Mouse (Mus musculus) midbrain, embryonic 10.5 days (tissue): ENCODE data around the gene Rpl29. TPM values are rescaled to one million over a fixed set of nuclear protein-coding genes. Genes with fewer than 3 reads are reported as not detected.
A peak's percentile ranks its signal among the peaks of the same experiment; 100 is the strongest.

Experiments
- DNase-seq: peaks from one replicate; pipeline ENCODE4 v3.0.0-alpha.2; 2017; ENCODE audit warnings: low spot score
- H3K27ac ChIP-seq: fragments of 300-500 bp; sonication (generic); replicated peaks from 2 replicates; pipeline ENCODE4 v1.5.1; 2016; ENCODE audit warnings: mild to moderate bottlenecking
- H3K27me3 ChIP-seq: fragments of 300-500 bp; sonication (generic); 2 replicates; pipeline ENCODE4 v1.6.1; 2016; ENCODE audit warnings: low read depth, mild to moderate bottlenecking; ENCODE audit not compliant: poor library complexity, severe bottlenecking
- H3K36me3 ChIP-seq: fragments of 300-500 bp; sonication (generic); 2 replicates; pipeline ENCODE4 v1.6.1; 2016; ENCODE audit warnings: mild to moderate bottlenecking, moderate library complexity
- H3K4me1 ChIP-seq: fragments of 300-500 bp; sonication (generic); 2 replicates; pipeline ENCODE4 v1.6.1; 2016
- H3K4me3 ChIP-seq: fragments of 300-500 bp; sonication (generic); 2 replicates; pipeline ENCODE4 v1.5.1; 2016; ENCODE audit warnings: mild to moderate bottlenecking, moderate library complexity
- H3K9me3 ChIP-seq: fragments of 300-500 bp; sonication (generic); replicated peaks from 2 replicates; pipeline ENCODE4 v1.6.1; 2016; ENCODE audit warnings: mild to moderate bottlenecking
- WGBS: fragments of 180-500 bp; shearing (Covaris S2); methylation state at CpG from one replicate; pipeline ENCODE4 v1.1.7; 2016; 5-methylcytosine and 5-hydroxymethylcytosine counted together
- polyA plus RNA-seq: library from polyadenylated mRNA; unstranded; fragments of >200 nt; fragmentation: Nextera tagmentation; extraction: Ambion mirVana; gene quantifications from 2 replicates; pipeline ENCODE4 v1.2.1, GENCODE M21; 2016

Rpl29 gene
- polyA plus RNA-seq, 1 experiment from 2014 or later: 1,015 TPM

DNA sequence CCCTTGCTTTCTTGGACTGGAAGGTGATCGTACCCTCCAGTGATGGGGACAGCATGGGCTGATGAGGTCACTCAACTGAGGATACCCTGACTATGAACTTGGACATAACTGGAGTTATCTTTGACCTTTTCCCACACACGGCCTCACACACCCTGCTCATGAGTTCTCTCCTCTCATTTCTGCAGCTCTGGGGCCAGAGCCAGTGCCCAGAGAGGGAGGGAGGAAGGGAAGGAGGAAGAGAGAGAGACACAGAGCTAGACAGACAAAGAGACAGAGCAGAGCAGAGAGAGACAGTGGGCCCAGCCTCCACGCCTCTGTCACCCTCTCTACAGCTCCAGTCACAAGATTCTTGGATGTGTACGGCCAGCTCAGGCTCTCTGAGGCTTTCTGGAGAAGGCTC lies 43.1 kb downstream of the Rpl29 start:
- H3K4me1 ChIP-seq: peaks cover 67% of the 10 kb centered on the region
- peaks cover 14% of the 10 kb centered on the region for H3K27me3 ChIP-seq
- no peaks in the 10 kb centered on the region for H3K36me3 ChIP-seq
- no peak for DNase-seq
- peak overlapping the region; percentile 56; the same call in 1 of the 2 replicates for H3K27ac ChIP-seq
- H3K4me3 ChIP-seq: no peak overlapping the region
- no peaks in the 10 kb centered on the region for H3K9me3 ChIP-seq
- WGBS: 71% methylated on average over 4 of the region's 4 CpGs

DNA sequence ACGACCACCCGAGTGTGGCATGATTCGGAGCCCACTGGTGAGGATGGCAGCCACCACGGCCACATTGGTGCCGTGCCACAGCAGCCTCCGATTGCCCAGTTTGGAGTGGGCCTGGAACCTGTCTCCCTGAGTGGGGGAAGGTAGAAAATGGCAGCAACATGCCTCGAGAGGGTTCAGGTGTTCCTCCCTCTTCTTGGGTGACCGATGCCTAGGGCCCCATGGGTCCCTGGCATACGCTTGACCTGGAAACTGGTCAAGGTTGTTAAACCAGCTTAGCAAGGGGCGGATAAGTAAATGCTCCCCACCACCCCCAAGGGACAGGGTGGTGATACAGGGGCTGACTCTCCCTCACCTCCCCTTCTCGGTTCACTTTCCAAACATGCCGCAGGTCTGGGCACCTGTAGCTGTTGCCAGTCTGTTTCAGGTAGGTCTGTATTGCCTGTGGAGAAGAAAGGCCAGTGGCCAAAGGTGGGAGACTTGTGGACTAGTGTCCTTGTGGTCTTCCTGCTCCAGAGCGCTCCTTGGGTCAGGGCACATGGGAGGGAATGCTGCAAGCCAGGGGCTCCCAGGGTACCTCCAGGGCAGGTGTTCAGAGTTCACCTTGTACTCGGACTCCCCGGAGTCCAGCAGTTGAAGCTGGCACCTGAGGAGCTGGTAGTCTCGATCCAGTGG lies 44.0 kb downstream of the Rpl29 start:
- H3K4me1 ChIP-seq: peaks cover 76% of the 10 kb centered on the region
- no peak overlapping the region for H3K27ac ChIP-seq
- 93% methylated on average over 16 of the region's 16 CpGs for WGBS
- DNase-seq: no peak
- H3K9me3 ChIP-seq: no peaks in the 10 kb centered on the region
- no peak overlapping the region for H3K4me3 ChIP-seq
- no peaks in the 10 kb centered on the region for H3K36me3 ChIP-seq
- peaks cover 14% of the 10 kb centered on the region for H3K27me3 ChIP-seq

DNA sequence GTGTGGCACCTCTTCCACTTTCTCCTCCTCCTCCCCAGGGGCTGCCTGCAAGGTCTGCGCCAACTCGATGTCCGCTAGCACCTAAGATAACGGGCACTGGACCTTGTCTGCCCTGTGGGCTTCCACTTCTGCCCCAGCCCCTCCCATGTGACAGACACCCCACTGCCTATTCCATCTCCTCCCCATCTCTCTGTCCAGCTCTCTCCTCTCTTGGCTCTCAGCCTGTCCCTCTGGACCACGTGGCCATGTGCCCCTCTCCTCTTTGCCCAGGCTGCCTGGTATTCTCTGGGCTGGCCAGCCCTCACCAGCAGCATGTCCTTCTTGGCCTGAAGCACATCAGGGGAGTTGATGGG lies 44.5 kb downstream of the Rpl29 start:
- Histone ChIP-seq H3K4me3 (no peak overlapping the region), H3K4me1 (peaks cover 79% of the 10 kb centered on the region), H3K27me3 (peaks cover 14% of the 10 kb centered on the region), H3K9me3 (no peaks in the 10 kb centered on the region), H3K36me3 (no peaks in the 10 kb centered on the region), H3K27ac (peak overlapping the region; percentile 84)
- no peak for DNase-seq
- WGBS: 76% methylated on average over 5 of the region's 5 CpGs

DNA sequence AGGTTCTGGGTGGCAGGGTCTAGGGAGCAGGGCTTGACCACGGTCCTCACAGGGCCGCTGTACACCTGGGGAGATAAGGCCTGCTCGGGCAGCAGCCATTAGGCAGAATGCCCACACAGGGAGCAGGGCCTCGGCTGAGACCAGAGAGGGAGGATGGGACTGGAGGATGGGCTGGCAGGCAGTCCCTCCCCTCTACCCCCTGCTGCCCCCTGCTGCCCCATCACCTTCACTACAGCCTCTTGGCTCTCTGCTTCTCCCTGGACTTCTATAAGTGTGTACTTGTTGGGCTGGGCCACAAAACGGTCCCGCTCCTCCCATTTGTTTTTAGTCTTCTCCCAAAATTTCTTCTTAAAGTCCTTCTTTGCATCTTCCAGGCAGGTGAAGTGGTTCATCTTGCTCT lies 45.2 kb downstream of the Rpl29 start:
- Histone ChIP-seq H3K27me3 (peaks cover 14% of the 10 kb centered on the region), H3K36me3 (peaks cover 6% of the 10 kb centered on the region), H3K4me1 (peaks cover 78% of the 10 kb centered on the region), H3K27ac (peak overlapping the region; percentile 84), H3K4me3 (peak overlapping the region; percentile 26), H3K9me3 (no peaks in the 10 kb centered on the region)
- peak; percentile 85 for DNase-seq
- 6% methylated on average over 6 of the region's 6 CpGs for WGBS

DNA sequence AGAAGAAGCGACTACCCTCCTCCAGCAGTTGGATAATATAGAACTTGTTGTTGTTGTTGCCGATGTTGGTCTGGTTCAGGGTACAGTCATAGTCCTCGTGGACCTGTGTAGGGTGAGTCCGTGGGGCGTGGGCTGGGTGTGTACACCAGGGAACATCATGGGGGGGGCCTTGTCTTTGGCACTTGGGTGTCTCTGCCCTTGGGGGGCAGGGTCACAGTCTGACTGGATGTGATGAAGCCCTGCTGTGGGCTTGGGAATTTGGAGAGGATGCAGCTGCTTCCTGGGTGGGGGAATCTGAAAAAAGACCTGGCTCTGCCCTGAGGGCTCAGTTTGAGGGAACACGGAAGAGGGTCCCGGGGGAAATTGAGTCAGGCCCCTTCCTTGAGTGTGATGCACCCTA lies 45.8 kb downstream of the Rpl29 start:
- Histone ChIP-seq H3K4me3 (peak overlapping the region; percentile 24; the same call in 1 of the 2 replicates), H3K4me1 (peaks cover 72% of the 10 kb centered on the region), H3K36me3 (peaks cover 12% of the 10 kb centered on the region), H3K27ac (peak overlapping the region; percentile 84), H3K9me3 (no peaks in the 10 kb centered on the region), H3K27me3 (peaks cover 14% of the 10 kb centered on the region)
- no peak for DNase-seq
- WGBS: 73% methylated on average over 7 of the region's 7 CpGs

DNA sequence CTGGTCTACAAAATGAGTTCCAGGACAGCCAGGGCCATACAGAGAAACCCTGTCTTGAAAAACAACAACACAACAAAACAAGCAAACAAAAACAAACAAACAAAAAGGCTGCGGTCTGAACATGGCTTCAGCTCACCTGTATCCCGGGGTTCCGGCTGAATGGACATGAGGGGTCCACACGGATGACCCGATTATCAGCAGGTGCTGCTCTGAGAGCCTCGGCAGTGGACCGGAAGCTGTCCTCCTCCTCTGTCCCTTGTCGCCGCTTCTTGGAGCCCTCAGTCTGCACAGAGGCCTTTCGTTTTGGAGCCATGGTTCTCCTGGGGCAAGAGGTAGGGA lies 46.4 kb downstream of the Rpl29 start, which contains the start of gene Rrp9:
TSS of gene Rrp9 (plus strand) at position 301 of the 339 bp plus-strand sequence.
- no peak for DNase-seq
- H3K27ac ChIP-seq: peak within 1 kb of the TSS; percentile 84
- peak within 1 kb of the TSS; percentile 84 for H3K4me3 ChIP-seq
- 92% methylated on average over 10 of the region's 10 CpGs for WGBS
- H3K4me1 ChIP-seq: peaks cover 72% of the 10 kb centered on the region
- H3K27me3 ChIP-seq: peaks cover 14% of the 10 kb centered on the region
- peaks cover 18% of the 10 kb centered on the region for H3K36me3 ChIP-seq
- H3K9me3 ChIP-seq: no peaks in the 10 kb centered on the region

DNA sequence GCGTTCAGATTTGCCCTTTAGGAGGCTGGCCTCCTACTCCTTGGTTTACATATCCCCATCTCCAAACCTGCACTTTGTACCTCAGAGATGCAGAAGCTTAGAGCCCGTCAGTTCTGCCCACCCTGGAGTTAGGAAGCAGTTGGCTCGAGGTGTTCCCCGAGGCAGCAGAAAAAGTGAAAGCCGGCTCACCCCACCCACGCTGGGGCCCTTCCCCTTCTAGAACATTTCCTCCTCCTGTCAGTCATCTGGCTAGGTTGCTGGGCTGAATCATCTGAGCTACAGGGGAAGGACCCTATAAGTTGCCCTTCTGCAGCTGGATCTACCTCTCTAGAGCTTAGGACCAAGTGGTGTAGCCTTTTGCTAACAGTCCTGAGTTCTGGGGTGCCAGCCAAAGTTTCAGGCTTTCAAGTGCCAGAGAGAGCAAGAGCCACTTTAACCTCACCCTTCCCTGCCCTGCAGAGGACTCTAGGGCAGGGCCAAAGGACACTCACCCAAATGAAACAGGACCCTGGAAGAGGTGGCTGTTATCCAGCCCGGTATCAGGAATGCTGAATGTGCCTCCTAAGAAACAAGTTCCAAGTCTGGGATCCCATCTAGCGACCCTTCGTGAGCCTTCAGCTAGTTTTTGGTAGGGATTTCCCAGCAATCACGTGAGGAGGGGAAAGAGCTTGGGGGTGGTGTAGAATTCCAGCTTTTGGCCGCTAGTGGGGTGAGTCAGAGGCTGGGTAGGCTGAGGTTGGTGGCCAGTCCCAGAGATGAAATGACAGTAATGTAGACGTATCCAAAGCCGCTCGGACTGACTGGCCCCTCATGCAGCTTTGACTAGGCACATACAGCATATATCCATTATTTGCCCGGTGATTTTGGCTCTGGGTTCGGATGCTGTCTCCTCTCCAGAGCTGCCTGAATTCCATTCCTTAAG lies 47.0 kb downstream of the Rpl29 start:
- H3K9me3 ChIP-seq: no peaks in the 10 kb centered on the region
- DNase-seq: no peak
- H3K27ac ChIP-seq: peak overlapping the region; percentile 80
- H3K4me3 ChIP-seq: peak overlapping the region; percentile 84
- H3K36me3 ChIP-seq: peaks cover 24% of the 10 kb centered on the region
- WGBS: 40% methylated on average over 16 of the region's 16 CpGs
- peaks cover 9% of the 10 kb centered on the region for H3K27me3 ChIP-seq
- peaks cover 70% of the 10 kb centered on the region for H3K4me1 ChIP-seq

DNA sequence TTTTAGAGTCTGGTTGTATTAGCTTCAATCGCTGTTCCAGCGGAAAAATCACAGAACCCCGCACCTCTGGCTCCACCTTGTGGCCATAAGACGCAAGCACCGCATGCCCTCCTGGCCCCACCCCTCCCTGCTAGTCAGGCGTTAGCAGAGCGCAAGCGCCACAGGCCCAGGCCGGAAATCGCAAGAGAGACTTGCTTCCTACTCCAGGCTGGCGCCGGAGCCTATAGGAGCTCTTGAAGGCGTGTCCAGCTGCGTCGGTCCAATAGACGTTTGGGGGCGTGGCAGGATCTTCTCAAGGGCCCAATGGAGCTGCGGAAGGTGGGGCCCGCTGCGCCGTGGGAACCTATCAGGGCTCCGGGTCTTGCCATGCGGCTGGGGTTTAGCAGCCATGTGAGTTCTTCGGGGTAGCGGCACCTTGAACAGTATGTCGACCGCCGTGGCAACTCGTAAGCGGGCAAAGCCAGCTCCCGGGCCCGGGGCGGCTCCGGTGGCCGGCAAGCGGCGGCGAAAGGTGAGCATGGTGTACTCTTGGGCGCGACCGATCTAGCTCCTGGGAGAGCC lies 47.8 kb downstream of the Rpl29 start, which contains the start of gene Parp3:
TSS of gene Parp3 (minus strand) at position 26 of the 561 bp plus-strand sequence.
- peak; percentile 99 for DNase-seq
- WGBS: under 1% methylated on average over 41 of the region's 41 CpGs
- H3K27me3 ChIP-seq: peaks cover 7% of the 10 kb centered on the region; the same call in 1 of the 2 replicates
- H3K36me3 ChIP-seq: peaks cover 31% of the 10 kb centered on the region
- H3K27ac ChIP-seq: peak within 1 kb of the TSS; percentile 80
- H3K4me3 ChIP-seq: peak within 1 kb of the TSS; percentile 84
- no peaks in the 10 kb centered on the region for H3K9me3 ChIP-seq
- H3K4me1 ChIP-seq: peaks cover 62% of the 10 kb centered on the region

DNA sequence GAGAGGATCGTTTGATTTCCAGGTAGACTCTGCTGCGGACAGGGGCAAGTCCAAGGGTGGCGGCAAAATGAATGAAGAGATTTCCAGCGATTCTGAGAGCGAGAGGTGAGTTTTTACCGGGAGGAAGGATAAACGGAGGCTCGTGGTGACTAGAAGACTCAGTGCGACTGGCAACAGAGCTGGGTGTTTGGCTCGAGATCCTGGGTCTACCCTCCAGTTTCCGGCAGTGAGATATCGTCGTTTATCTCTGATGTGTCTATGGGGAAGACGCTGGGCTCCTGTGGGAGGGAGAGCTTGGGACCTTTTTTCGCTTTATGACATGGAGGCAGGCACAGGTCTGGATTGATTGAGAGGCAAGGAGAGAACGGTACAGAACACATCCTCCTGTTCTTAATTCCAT lies 48.4 kb downstream of the Rpl29 start:
- H3K27ac ChIP-seq: peak overlapping the region; percentile 80
- H3K4me1 ChIP-seq: peaks cover 56% of the 10 kb centered on the region
- H3K27me3 ChIP-seq: peaks cover 7% of the 10 kb centered on the region; the same call in 1 of the 2 replicates
- WGBS: 9% methylated on average over 16 of the region's 16 CpGs
- H3K4me3 ChIP-seq: peak overlapping the region; percentile 84
- DNase-seq: no peak
- H3K36me3 ChIP-seq: peaks cover 36% of the 10 kb centered on the region
- H3K9me3 ChIP-seq: no peaks in the 10 kb centered on the region

DNA sequence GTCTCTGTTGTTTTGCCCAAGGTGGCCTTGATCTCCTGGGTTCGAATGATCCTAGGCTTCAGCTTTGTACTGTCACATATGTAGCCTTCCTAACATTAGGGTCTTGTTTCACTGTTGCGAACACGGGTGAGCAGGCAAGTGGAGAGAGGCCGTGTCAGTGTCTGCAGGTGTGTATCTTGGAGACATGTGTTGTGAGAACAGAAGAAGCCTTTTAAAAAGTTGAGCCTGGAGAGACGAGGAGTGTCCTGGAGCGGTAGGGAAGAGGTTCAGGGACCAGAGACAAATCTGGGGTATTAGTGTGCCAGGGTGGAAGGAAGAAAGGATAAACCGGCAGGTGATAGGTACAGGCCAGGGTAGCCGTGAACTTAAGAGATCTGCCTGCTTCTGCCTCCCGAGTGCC lies 48.8 kb downstream of the Rpl29 start:
- H3K4me3 ChIP-seq: peak overlapping the region; percentile 84
- no peaks in the 10 kb centered on the region for H3K9me3 ChIP-seq
- peaks cover 3% of the 10 kb centered on the region; the same call in 1 of the 2 replicates for H3K27me3 ChIP-seq
- 86% methylated on average over 9 of the region's 9 CpGs for WGBS
- no peak for DNase-seq
- peaks cover 51% of the 10 kb centered on the region for H3K4me1 ChIP-seq
- peaks cover 40% of the 10 kb centered on the region for H3K36me3 ChIP-seq
- H3K27ac ChIP-seq: no peak overlapping the region

DNA sequence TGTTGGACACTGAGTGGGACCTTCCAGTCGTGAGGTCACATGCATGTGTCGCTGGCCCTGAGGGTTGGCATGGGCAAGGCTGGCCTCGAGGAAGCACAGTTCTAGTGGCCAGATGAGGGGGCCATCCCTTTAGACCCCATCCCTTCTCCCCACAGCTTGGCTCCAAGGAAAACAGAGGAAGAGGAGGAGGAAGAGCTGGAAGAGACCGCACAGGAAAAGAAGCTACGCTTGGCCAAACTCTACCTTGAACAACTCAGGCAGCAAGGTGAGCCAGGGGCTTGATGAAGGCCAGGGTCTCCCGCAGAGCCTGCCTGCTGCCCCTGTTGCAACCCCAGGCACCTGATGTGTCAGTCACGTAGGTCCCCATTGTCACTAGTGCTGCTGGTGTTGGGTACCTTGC lies 51.3 kb downstream of the Rpl29 start:
- Histone ChIP-seq H3K27ac (no peak overlapping the region), H3K36me3 (peaks cover 65% of the 10 kb centered on the region), H3K4me3 (no peak overlapping the region), H3K9me3 (no peaks in the 10 kb centered on the region), H3K4me1 (peaks cover 28% of the 10 kb centered on the region), H3K27me3 (no peaks in the 10 kb centered on the region)
- 95% methylated on average over 7 of the region's 7 CpGs for WGBS
- no peak for DNase-seq

DNA sequence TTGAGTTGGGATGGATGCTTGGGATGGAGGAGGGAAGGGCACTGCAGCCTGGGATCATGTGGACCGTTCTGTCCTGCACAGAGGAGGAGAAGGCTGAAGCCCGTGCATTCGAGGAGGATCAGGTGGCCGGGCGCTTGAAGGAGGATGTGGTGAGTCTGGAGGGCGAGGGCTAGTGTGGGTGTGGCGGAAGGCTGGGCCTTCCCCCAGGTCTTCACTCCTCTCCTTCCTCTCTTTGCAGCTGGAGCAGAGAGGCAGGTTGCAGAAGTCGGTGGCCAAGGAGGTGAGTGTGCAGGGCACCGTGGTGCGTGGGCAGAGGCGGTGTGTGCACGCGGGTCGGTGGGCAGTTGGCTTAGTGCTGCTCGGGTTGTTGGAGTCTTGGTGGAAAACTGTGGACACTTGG lies 51.8 kb downstream of the Rpl29 start:
- no peak for DNase-seq
- WGBS: 97% methylated on average over 15 of the region's 15 CpGs
- peaks cover 70% of the 10 kb centered on the region for H3K36me3 ChIP-seq
- H3K9me3 ChIP-seq: no peaks in the 10 kb centered on the region
- no peaks in the 10 kb centered on the region for H3K27me3 ChIP-seq
- no peak overlapping the region for H3K4me3 ChIP-seq
- H3K4me1 ChIP-seq: peaks cover 23% of the 10 kb centered on the region
- no peak overlapping the region for H3K27ac ChIP-seq
